Mouse (Mus musculus): Measurements from ENCODE around the gene Mthfsd. TPM values are rescaled to one million over a fixed set of nuclear protein-coding genes. Genes with fewer than 3 reads are reported as not detected.

Gene Mthfsd
- polyA plus RNA-seq, 1 experiment: 22.3 TPM

GRCm38 (mm10) chr8:121123113-121123512, 14.9 kb upstream of the Mthfsd start:
- Histone ChIP-seq H3K36me3 (ENCODE audit: control insufficient read depth, insufficient read depth) (no peaks in the 10 kb centered on the region), H3K4me2 (ENCODE audit: low read depth) (no peak overlapping the region), H3ac (ENCODE audit: control insufficient read depth, insufficient read length) (no peak overlapping the region), H3K4me3 (no peak overlapping the region), H3K79me2 (ENCODE audit: control insufficient read depth, insufficient read depth) (peaks cover 34% of the 10 kb centered on the region), H3K27me3 (ENCODE audit: control insufficient read depth, insufficient read depth, insufficient read length) (no peaks in the 10 kb centered on the region)
- TF ChIP-seq POLR2A (IDR thresholded peaks at IDR 0.05; ENCODE audit: insufficient read length, low read depth): no peak
- TF ChIP-seq USF1 (IDR thresholded peaks at IDR 0.05; ENCODE audit: low read depth): no peak
- no peak for TF ChIP-seq TCF12 (IDR thresholded peaks at IDR 0.05; ENCODE audit: insufficient read depth, poor library complexity, severe bottlenecking)
- TF ChIP-seq MYOG (IDR thresholded peaks at IDR 0.05; ENCODE audit: control insufficient read depth in 1 of 3, insufficient read depth in 1 of 3, insufficient read length in 2 of 3, low read depth in 2 of 3): no peak
- TF ChIP-seq MAX (IDR thresholded peaks at IDR 0.05; ENCODE audit: low read depth): no peak
- TF ChIP-seq CEBPB (IDR thresholded peaks at IDR 0.05; ENCODE audit: insufficient read depth, poor library complexity, severe bottlenecking): no peak
- no peak for TF ChIP-seq SRF (IDR thresholded peaks at IDR 0.05; ENCODE audit: control insufficient read depth, insufficient read length, low read depth)
- no peak for TF ChIP-seq TCF3 (IDR thresholded peaks at IDR 0.05; ENCODE audit: insufficient read length, low read depth)
- TF ChIP-seq POLR2AphosphoS2 (IDR thresholded peaks at IDR 0.05; ENCODE audit: insufficient read length, low read depth): no peak
- no peak for TF ChIP-seq REST (IDR thresholded peaks at IDR 0.05; ENCODE audit: insufficient read depth, insufficient read length)
- no peak for TF ChIP-seq E2F4 (IDR thresholded peaks at IDR 0.05; ENCODE audit: insufficient read depth)
- no peak for TF ChIP-seq MYOD1 (IDR thresholded peaks at IDR 0.05; ENCODE audit: control insufficient read depth in 1 of 3, insufficient read length in 2 of 3, low read depth in 2 of 3)

GRCm38 (mm10) chr8:121122368-121122767, 14.2 kb upstream of the Mthfsd start:
- Histone ChIP-seq H3K79me2 (ENCODE audit: control insufficient read depth, insufficient read depth) (peaks cover 39% of the 10 kb centered on the region), H3K4me3 (no peak overlapping the region), H3ac (ENCODE audit: control insufficient read depth, insufficient read length) (no peak overlapping the region), H3K4me2 (ENCODE audit: low read depth) (peak overlapping the region; percentile 98), H3K27me3 (ENCODE audit: control insufficient read depth, insufficient read depth, insufficient read length) (no peaks in the 10 kb centered on the region), H3K36me3 (ENCODE audit: control insufficient read depth, insufficient read depth) (no peaks in the 10 kb centered on the region)
- no peak for TF ChIP-seq MAX (IDR thresholded peaks at IDR 0.05; ENCODE audit: low read depth)
- TF ChIP-seq MYOG (IDR thresholded peaks at IDR 0.05; ENCODE audit: control insufficient read depth in 1 of 3, insufficient read depth in 1 of 3, insufficient read length in 2 of 3, low read depth in 2 of 3): no peak
- TF ChIP-seq MYOD1 (IDR thresholded peaks at IDR 0.05; ENCODE audit: control insufficient read depth in 1 of 3, insufficient read length in 2 of 3, low read depth in 2 of 3): no peak
- TF ChIP-seq USF1 (IDR thresholded peaks at IDR 0.05; ENCODE audit: low read depth): no peak
- no peak for TF ChIP-seq POLR2AphosphoS2 (IDR thresholded peaks at IDR 0.05; ENCODE audit: insufficient read length, low read depth)
- TF ChIP-seq CEBPB (IDR thresholded peaks at IDR 0.05; ENCODE audit: insufficient read depth, poor library complexity, severe bottlenecking): no peak
- TF ChIP-seq TCF12 (IDR thresholded peaks at IDR 0.05; ENCODE audit: insufficient read depth, poor library complexity, severe bottlenecking): no peak
- no peak for TF ChIP-seq REST (IDR thresholded peaks at IDR 0.05; ENCODE audit: insufficient read depth, insufficient read length)
- no peak for TF ChIP-seq POLR2A (IDR thresholded peaks at IDR 0.05; ENCODE audit: insufficient read length, low read depth)
- no peak for TF ChIP-seq E2F4 (IDR thresholded peaks at IDR 0.05; ENCODE audit: insufficient read depth)
- no peak for TF ChIP-seq SRF (IDR thresholded peaks at IDR 0.05; ENCODE audit: control insufficient read depth, insufficient read length, low read depth)
- no peak for TF ChIP-seq TCF3 (IDR thresholded peaks at IDR 0.05; ENCODE audit: insufficient read length, low read depth)

DNA sequence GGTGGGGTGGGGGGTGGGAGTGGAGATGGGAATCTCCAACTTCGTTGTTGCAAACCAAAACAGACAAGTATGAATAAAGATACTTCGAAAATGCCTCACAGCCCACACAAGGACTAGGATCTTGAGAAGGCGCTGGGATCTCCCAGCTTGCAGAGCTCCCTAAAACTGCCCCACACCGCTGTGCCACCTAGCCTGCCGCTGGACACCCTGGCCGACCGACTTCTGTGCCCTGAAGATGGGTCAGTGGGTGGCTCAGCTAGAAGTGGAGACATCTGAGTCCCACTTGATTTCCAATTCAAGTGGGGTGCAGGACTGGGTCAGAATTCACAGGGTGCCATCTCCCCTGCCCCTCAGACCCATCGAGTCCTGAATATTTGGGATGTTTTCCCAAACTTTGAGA, 13.5 kb upstream of the Mthfsd start:
- no peak for TF ChIP-seq POLR2A (IDR thresholded peaks at IDR 0.05; ENCODE audit: insufficient read length, low read depth)
- no peak for TF ChIP-seq E2F4 (IDR thresholded peaks at IDR 0.05; ENCODE audit: insufficient read depth)
- no peak for TF ChIP-seq MAX (IDR thresholded peaks at IDR 0.05; ENCODE audit: low read depth)
- no peak for TF ChIP-seq CEBPB (IDR thresholded peaks at IDR 0.05; ENCODE audit: insufficient read depth, poor library complexity, severe bottlenecking)
- TF ChIP-seq POLR2AphosphoS2 (IDR thresholded peaks at IDR 0.05; ENCODE audit: insufficient read length, low read depth): no peak
- TF ChIP-seq SRF (IDR thresholded peaks at IDR 0.05; ENCODE audit: control insufficient read depth, insufficient read length, low read depth): no peak
- no peak for TF ChIP-seq MYOD1 (IDR thresholded peaks at IDR 0.05; ENCODE audit: control insufficient read depth in 1 of 3, insufficient read length in 2 of 3, low read depth in 2 of 3)
- TF ChIP-seq TCF12 (IDR thresholded peaks at IDR 0.05; ENCODE audit: insufficient read depth, poor library complexity, severe bottlenecking): no peak
- no peak for TF ChIP-seq MYOG (IDR thresholded peaks at IDR 0.05; ENCODE audit: control insufficient read depth in 1 of 3, insufficient read depth in 1 of 3, insufficient read length in 2 of 3, low read depth in 2 of 3)
- TF ChIP-seq TCF3 (IDR thresholded peaks at IDR 0.05; ENCODE audit: insufficient read length, low read depth): no peak
- TF ChIP-seq USF1 (IDR thresholded peaks at IDR 0.05; ENCODE audit: low read depth): no peak
- TF ChIP-seq REST (IDR thresholded peaks at IDR 0.05; ENCODE audit: insufficient read depth, insufficient read length): no peak
- Histone ChIP-seq H3K4me3 (peak overlapping the region; percentile 82), H3K27me3 (ENCODE audit: control insufficient read depth, insufficient read depth, insufficient read length) (no peaks in the 10 kb centered on the region), H3ac (ENCODE audit: control insufficient read depth, insufficient read length) (no peak overlapping the region), H3K36me3 (ENCODE audit: control insufficient read depth, insufficient read depth) (no peaks in the 10 kb centered on the region), H3K79me2 (ENCODE audit: control insufficient read depth, insufficient read depth) (peaks cover 39% of the 10 kb centered on the region), H3K4me2 (ENCODE audit: low read depth) (peak overlapping the region; percentile 98)

DNA sequence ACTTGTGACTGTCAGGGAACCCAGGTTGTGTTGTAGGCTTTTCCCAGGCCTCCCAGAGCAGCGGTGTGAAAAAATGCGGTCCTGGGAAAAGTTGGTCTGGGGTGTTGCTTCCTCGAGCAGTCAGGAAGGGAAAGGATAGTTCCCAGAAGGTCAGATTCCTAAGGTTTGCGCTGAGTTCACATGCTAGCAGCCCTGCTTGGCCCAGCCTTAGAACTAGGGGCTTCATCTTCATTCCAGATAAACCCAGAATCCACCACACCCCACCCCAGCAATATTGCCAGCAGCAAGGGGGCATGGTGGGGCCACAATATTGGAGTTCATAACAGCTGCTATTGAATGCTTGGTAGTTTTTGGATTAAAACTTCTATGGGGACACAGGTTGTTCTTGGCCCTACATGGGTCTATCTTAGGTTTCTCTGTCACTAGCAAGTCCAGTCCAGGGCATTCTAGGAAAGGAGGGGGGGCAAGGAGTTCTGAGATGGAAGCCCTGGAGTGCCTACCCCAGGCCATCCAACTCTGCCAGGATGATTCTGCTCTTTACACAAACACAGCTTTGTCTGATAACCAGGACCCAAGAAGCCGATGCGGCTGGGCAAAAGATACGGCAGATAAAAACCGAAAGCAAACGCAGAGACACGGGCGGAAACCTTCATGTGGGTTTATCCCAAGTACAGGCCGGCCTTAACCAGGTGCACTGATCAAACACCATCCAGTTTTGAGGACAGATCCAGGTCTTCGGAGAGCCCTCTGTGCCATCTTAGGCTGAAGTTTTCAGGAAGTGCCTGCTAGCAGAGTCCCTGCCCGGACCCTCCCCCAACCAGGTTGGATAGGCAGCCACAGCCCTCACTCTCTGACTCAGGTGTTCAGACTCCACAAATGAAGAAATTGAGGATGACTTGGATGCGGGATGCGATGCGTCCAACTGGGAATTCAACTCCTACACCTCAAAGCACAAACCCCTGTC, 12.5 kb upstream of the Mthfsd start:
- TF ChIP-seq CEBPB (IDR thresholded peaks at IDR 0.05; ENCODE audit: insufficient read depth, poor library complexity, severe bottlenecking) (no peak), USF1 (IDR thresholded peaks at IDR 0.05; ENCODE audit: low read depth) (no peak), SRF (IDR thresholded peaks at IDR 0.05; ENCODE audit: control insufficient read depth, insufficient read length, low read depth) (no peak), MYOG (IDR thresholded peaks at IDR 0.05; ENCODE audit: control insufficient read depth in 1 of 3, insufficient read depth in 1 of 3, insufficient read length in 2 of 3, low read depth in 2 of 3) (no peak), TCF12 (IDR thresholded peaks at IDR 0.05; ENCODE audit: insufficient read depth, poor library complexity, severe bottlenecking) (no peak), MAX (IDR thresholded peaks at IDR 0.05; ENCODE audit: low read depth) (no peak), POLR2A (IDR thresholded peaks at IDR 0.05; ENCODE audit: insufficient read length, low read depth) (no peak), REST (IDR thresholded peaks at IDR 0.05; ENCODE audit: insufficient read depth, insufficient read length) (no peak), POLR2AphosphoS2 (IDR thresholded peaks at IDR 0.05; ENCODE audit: insufficient read length, low read depth) (no peak)
- Histone ChIP-seq H3K27me3 (ENCODE audit: control insufficient read depth, insufficient read depth, insufficient read length) (no peaks in the 10 kb centered on the region), H3K79me2 (ENCODE audit: control insufficient read depth, insufficient read depth) (peaks cover 39% of the 10 kb centered on the region), H3K36me3 (ENCODE audit: control insufficient read depth, insufficient read depth) (no peaks in the 10 kb centered on the region), H3K4me2 (ENCODE audit: low read depth) (peak overlapping the region; percentile 98), H3K4me3 (peak overlapping the region; percentile 82), H3ac (ENCODE audit: control insufficient read depth, insufficient read length) (no peak overlapping the region)
